Mouse (Mus musculus) stomach, postnatal 0 days (tissue): ENCODE data around the gene Ptgr1.

Experiments
- CTCF ChIP-seq: IDR thresholded peaks from 2 replicates; pipeline ENCODE4 v1.5.1; 2016; ENCODE audit warnings: antibody characterized with exemption, low read depth, mild to moderate bottlenecking, moderate library complexity
- EP300 ChIP-seq: optimal IDR thresholded peaks from 2 replicates; pipeline ENCODE3; 2016; ENCODE audit warnings: antibody characterized with exemption

GRCm38 (mm10) chr4:59000614-59001013 lies 13.7 kb upstream of the Ptgr1 start:
- TF ChIP-seq CTCF (peak; percentile 72), EP300 (no peak)
